Mouse (Mus musculus) liver, postnatal 0 days (tissue): ENCODE results near the gene Arhgap15. TPM values are rescaled to one million over a fixed set of nuclear protein-coding genes. Genes with fewer than 3 reads are reported as not detected.

ENCODE experiments used
- ATAC-seq: fragments of 200-750 bp; cut with Nextera tagmentation; 2 replicates; pipeline ENCODE4 v1.8.0; 2017; ENCODE audit warnings: mild to moderate bottlenecking, moderate library complexity
- DNase-seq: peaks from one replicate; pipeline ENCODE4 v3.0.0-alpha.2; 2016
- H3K27ac ChIP-seq: fragments of 300-500 bp; sonication (generic); 2 replicates; pipeline ENCODE4 v1.5.1; 2014; ENCODE audit warnings: antibody characterized with exemption, moderate library complexity, mild to moderate bottlenecking, low read depth
- H3K27me3 ChIP-seq: fragments of 300-500 bp; sonication (generic); 2 replicates; pipeline ENCODE4 v1.6.1; 2014; ENCODE audit warnings: low read length, control low read depth, mixed read lengths; ENCODE audit not compliant: insufficient read depth
- H3K36me3 ChIP-seq: fragments of 300-500 bp; sonication (generic); replicated peaks from 2 replicates; pipeline ENCODE4 v1.6.1; 2014; ENCODE audit warnings: mild to moderate bottlenecking, control low read depth, low read length, moderate library complexity, mixed read lengths; ENCODE audit not compliant: insufficient read depth
- H3K4me1 ChIP-seq: fragments of 300-500 bp; sonication (generic); 2 replicates; pipeline ENCODE4 v1.6.1; 2014; ENCODE audit warnings: antibody characterized with exemption, mild to moderate bottlenecking, control low read depth; ENCODE audit not compliant: insufficient read depth
- H3K4me2 ChIP-seq: fragments of 300-500 bp; sonication (generic); 2 replicates; pipeline ENCODE4 v1.6.1; 2014; ENCODE audit warnings: low read depth, mild to moderate bottlenecking, low read length, moderate library complexity, mixed read lengths
- H3K4me3 ChIP-seq: fragments of 300-500 bp; sonication (generic); 2 replicates; pipeline ENCODE4 v1.5.1; 2014; ENCODE audit warnings: low read depth, low read length
- H3K9ac ChIP-seq: fragments of 300-500 bp; sonication (generic); replicated peaks from 2 replicates; pipeline ENCODE4 v1.6.1; 2014; ENCODE audit warnings: mild to moderate bottlenecking, moderate library complexity
- H3K9me3 ChIP-seq: fragments of 300-500 bp; sonication (generic); 2 replicates; pipeline ENCODE4 v1.6.1; 2016; ENCODE audit warnings: mild to moderate bottlenecking, control low read depth, low read length, mixed read lengths
- CTCF ChIP-seq: sonication (generic); IDR thresholded peaks from 2 replicates; pipeline ENCODE4 v1.5.1; 2016; ENCODE audit warnings: antibody characterized with exemption, low read depth
- EP300 ChIP-seq: IDR thresholded peaks from 2 replicates; pipeline ENCODE4 v1.6.1; 2016; ENCODE audit warnings: antibody characterized with exemption, low read depth, mild to moderate bottlenecking
- WGBS: fragments of 180-500 bp; shearing (Covaris S2); extraction: QIAGEN DNeasy Blood & Tissue Kit; methylation state at CpG from one replicate; pipeline ENCODE4 v1.1.7; 2014; ENCODE audit not compliant: insufficient replicate concordance; 5-methylcytosine and 5-hydroxymethylcytosine counted together
- polyA plus RNA-seq: library from polyadenylated mRNA; unstranded; fragments of >200 nt; fragmentation: Nextera tagmentation; extraction: Ambion mirVana; gene quantifications from 2 replicates; pipeline ENCODE4 v1.2.1, GENCODE M21; 2015

The Arhgap15 gene
- polyA plus RNA-seq, 1 experiment from 2014 or later: 6.3 TPM

GRCm38 (mm10) chr2:44060306-44060705 is 311.7 kb downstream of the Arhgap15 start:
- ATAC-seq (no peak), DNase-seq (no peak)
- no peak overlapping the region for H3K9ac ChIP-seq
- H3K4me3 ChIP-seq: no peak overlapping the region
- H3K27me3 ChIP-seq: no peaks in the 10 kb centered on the region
- no peaks in the 10 kb centered on the region for H3K36me3 ChIP-seq
- WGBS: 82% methylated on average over 9 of the region's 9 CpGs
- no peak overlapping the region for H3K4me2 ChIP-seq
- H3K27ac ChIP-seq: no peak overlapping the region
- no peak for TF ChIP-seq CTCF
- no peak for TF ChIP-seq EP300
- no peaks in the 10 kb centered on the region for H3K9me3 ChIP-seq
- no peaks in the 10 kb centered on the region for H3K4me1 ChIP-seq

- Histone ChIP-seq H3K4me2 (no peak overlapping the region), H3K36me3 (no peaks in the 10 kb centered on the region), H3K4me3 (no peak overlapping the region), H3K27me3 (no peaks in the 10 kb centered on the region), H3K9me3 (no peaks in the 10 kb centered on the region), H3K27ac (no peak overlapping the region), H3K4me1 (no peaks in the 10 kb centered on the region), H3K9ac (no peak overlapping the region)
- DNase-seq (no peak), ATAC-seq (no peak)
- TF ChIP-seq EP300 (no peak), CTCF (no peak)
- 86% methylated on average over 8 of the region's 8 CpGs for WGBS
Measured at GRCm38 (mm10) chr2:44060716-44061115, 312.1 kb downstream of the Arhgap15 start.

GRCm38 (mm10) chr2:44065067-44065466 is 316.4 kb downstream of the Arhgap15 start:
- H3K4me1 ChIP-seq: no peaks in the 10 kb centered on the region
- DNase-seq (no peak), ATAC-seq (no peak)
- no peaks in the 10 kb centered on the region for H3K9me3 ChIP-seq
- no peak overlapping the region for H3K4me2 ChIP-seq
- H3K27ac ChIP-seq: no peak overlapping the region
- H3K36me3 ChIP-seq: no peaks in the 10 kb centered on the region
- no peaks in the 10 kb centered on the region for H3K27me3 ChIP-seq
- 77% methylated on average over 5 of the region's 5 CpGs for WGBS
- no peak overlapping the region for H3K4me3 ChIP-seq
- TF ChIP-seq CTCF: no peak
- TF ChIP-seq EP300: no peak
- no peak overlapping the region for H3K9ac ChIP-seq

GRCm38 (mm10) chr2:44068151-44068840 is 319.7 kb downstream of the Arhgap15 start:
- no peaks in the 10 kb centered on the region for H3K27me3 ChIP-seq
- no peaks in the 10 kb centered on the region for H3K9me3 ChIP-seq
- no peak for TF ChIP-seq CTCF
- no peak for TF ChIP-seq EP300
- no peak overlapping the region for H3K4me3 ChIP-seq
- no peaks in the 10 kb centered on the region for H3K4me1 ChIP-seq
- no peaks in the 10 kb centered on the region for H3K36me3 ChIP-seq
- no peak overlapping the region for H3K4me2 ChIP-seq
- ATAC-seq (no peak), DNase-seq (no peak)
- 80% methylated on average over 7 of the region's 7 CpGs for WGBS
- H3K9ac ChIP-seq: no peak overlapping the region
- H3K27ac ChIP-seq: no peak overlapping the region

- H3K4me2 ChIP-seq: no peak overlapping the region
- ATAC-seq (no peak), DNase-seq (no peak)
- WGBS: 66% methylated on average over 2 of the region's 2 CpGs
- H3K9me3 ChIP-seq: no peaks in the 10 kb centered on the region
- H3K36me3 ChIP-seq: no peaks in the 10 kb centered on the region
- no peaks in the 10 kb centered on the region for H3K4me1 ChIP-seq
- H3K4me3 ChIP-seq: no peak overlapping the region
- no peaks in the 10 kb centered on the region for H3K27me3 ChIP-seq
- no peak overlapping the region for H3K9ac ChIP-seq
- TF ChIP-seq CTCF (no peak), EP300 (no peak)
- H3K27ac ChIP-seq: no peak overlapping the region
Measured at GRCm38 (mm10) chr2:44068906-44069305, 320.3 kb downstream of the Arhgap15 start.

- Histone ChIP-seq H3K4me2 (no peak overlapping the region), H3K4me1 (no peaks in the 10 kb centered on the region), H3K4me3 (no peak overlapping the region), H3K27ac (no peak overlapping the region), H3K27me3 (no peaks in the 10 kb centered on the region), H3K9ac (no peak overlapping the region), H3K9me3 (no peaks in the 10 kb centered on the region), H3K36me3 (no peaks in the 10 kb centered on the region)
- no peak for TF ChIP-seq EP300
- TF ChIP-seq CTCF: no peak
- ATAC-seq (no peak), DNase-seq (no peak)
Measured at GRCm38 (mm10) chr2:44076570-44076969, 327.9 kb downstream of the Arhgap15 start.

GRCm38 (mm10) chr2:44080530-44080929 is 331.9 kb downstream of the Arhgap15 start:
- no peak for ATAC-seq
- Histone ChIP-seq H3K9ac (no peak overlapping the region), H3K36me3 (no peaks in the 10 kb centered on the region), H3K4me2 (no peak overlapping the region), H3K4me1 (no peaks in the 10 kb centered on the region), H3K27ac (no peak overlapping the region), H3K9me3 (no peaks in the 10 kb centered on the region), H3K27me3 (no peaks in the 10 kb centered on the region), H3K4me3 (no peak overlapping the region)
- WGBS: 80% methylated on average over 6 of the region's 6 CpGs
- TF ChIP-seq EP300: no peak
- no peak for TF ChIP-seq CTCF
- no peak for DNase-seq
